Mouse (Mus musculus) thymus, adult 2 months (tissue): Measurements from ENCODE around the gene Gm8797. TPM values are rescaled to one million over a fixed set of nuclear protein-coding genes. Genes with fewer than 3 reads are reported as not detected.
"Not testable (repeated sequence)": the region's sequence is repeated elsewhere in the genome, so short reads cannot be mapped to it uniquely, and the experiment has no call there.

Source experiments
- DNase-seq: peaks from one replicate; pipeline ENCODE4 v3.0.0; 2021
- H3K27ac ChIP-seq: fragments of 200-500 bp; 2 replicates; pipeline ENCODE4 v1.5.1; 2012; ENCODE audit warnings: low read length, control low read depth; ENCODE audit not compliant: control insufficient read depth, insufficient read depth
- H3K27me3 ChIP-seq: fragments of 200-500 bp; 2 replicates; pipeline ENCODE4 v1.6.1; 2012; ENCODE audit warnings: mild to moderate bottlenecking, low read length, moderate library complexity, mixed read lengths; ENCODE audit not compliant: control insufficient read depth, insufficient read depth
- H3K36me3 ChIP-seq: fragments of 200-500 bp; 2 replicates; pipeline ENCODE4 v1.6.1; 2012; ENCODE audit warnings: mild to moderate bottlenecking, low read length, moderate library complexity; ENCODE audit not compliant: control insufficient read depth, insufficient read depth
- H3K4me1 ChIP-seq: fragments of 200-500 bp; replicated peaks from 2 replicates; pipeline ENCODE4 v1.6.1; 2012; ENCODE audit warnings: low read length; ENCODE audit not compliant: control insufficient read depth, insufficient read depth
- H3K4me3 ChIP-seq: fragments of 200-500 bp; 2 replicates; pipeline ENCODE4 v1.5.1; 2012; ENCODE audit warnings: mild to moderate bottlenecking, low read length, control low read depth, moderate library complexity; ENCODE audit not compliant: control insufficient read depth, insufficient read depth
- CTCF ChIP-seq: fragments of 200-500 bp; IDR thresholded peaks from 2 replicates; pipeline ENCODE4 v1.5.1; 2012; ENCODE audit warnings: mild to moderate bottlenecking, control low read depth, low read length, moderate library complexity, borderline replicate concordance; ENCODE audit not compliant: control insufficient read depth, poor library complexity, insufficient read depth; ENCODE audit errors: extremely low read depth
- POLR2A ChIP-seq: fragments of 200-500 bp; IDR thresholded peaks from 2 replicates; pipeline ENCODE4 v1.6.1; 2012; ENCODE audit warnings: mild to moderate bottlenecking, low read length, control low read depth, moderate library complexity; ENCODE audit not compliant: control insufficient read depth, poor library complexity, insufficient read depth; ENCODE audit errors: extremely low read depth
- WGBS: fragments of 180-500 bp; shearing (Covaris S2); methylation state at CpG from one replicate; pipeline ENCODE4 v1.1.7; 2018; 5-methylcytosine and 5-hydroxymethylcytosine counted together
- polyA plus RNA-seq: library from polyadenylated mRNA; depleted of rRNA; stranded (reverse); fragments of >200 nt; gene quantifications from 2 replicates; pipeline ENCODE4 v1.2.3, GENCODE M21; 2012; rRNA removed

Gene Gm8797
- 1.1 and 2.3 TPM in 2 replicates for polyA plus RNA-seq

DNA sequence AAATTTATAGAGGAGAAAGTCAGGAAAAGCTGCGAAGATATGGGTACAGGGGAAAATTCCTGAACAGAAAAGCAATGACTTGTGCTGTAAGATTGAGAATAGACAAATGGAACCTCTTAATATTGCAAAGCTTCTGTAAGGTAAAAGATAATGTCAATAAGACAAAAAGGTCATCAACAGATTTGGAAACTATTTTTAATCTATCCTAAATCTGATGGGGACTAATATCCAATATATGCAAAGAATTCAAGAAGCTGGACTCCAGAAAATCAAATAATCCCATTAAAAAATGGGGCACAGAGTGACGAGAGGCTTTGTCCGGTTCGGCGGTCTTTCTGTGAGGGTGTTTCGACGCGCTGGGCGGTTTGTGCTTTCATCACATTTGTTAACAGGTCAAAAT, at the start of gene Gm8797:
Gm8797 (plus strand) TSS at position 301 of the 400 bp plus-strand sequence.
- 95% methylated on average over 9 of the region's 9 CpGs for WGBS
- not testable (repeated sequence) for H3K27me3 ChIP-seq, H3K4me1 ChIP-seq, DNase-seq, H3K27ac ChIP-seq, H3K4me3 ChIP-seq, H3K36me3 ChIP-seq

DNA sequence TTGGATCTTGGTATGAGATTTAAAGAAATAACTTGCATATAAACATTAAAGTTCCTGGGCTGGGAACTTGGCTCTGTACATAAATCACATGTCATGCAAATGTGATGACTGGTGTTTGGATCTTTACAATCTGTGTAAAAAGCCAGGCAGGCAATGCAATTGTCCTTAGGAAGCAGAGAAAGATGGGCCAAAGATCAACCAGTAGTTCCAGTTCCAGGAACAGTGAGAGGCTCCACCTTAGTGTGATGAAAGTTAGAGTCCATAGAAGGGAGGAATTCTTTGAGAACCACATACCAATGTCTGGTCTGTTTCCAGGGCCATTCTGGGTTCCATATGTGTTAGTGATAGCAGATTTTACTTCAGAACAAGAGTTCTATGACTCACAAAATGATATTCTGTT, 36.1 kb upstream of the Gm8797 start:
- Histone ChIP-seq H3K4me3 (no peak overlapping the region), H3K27me3 (no peaks in the 10 kb centered on the region), H3K27ac (no peak overlapping the region), H3K36me3 (no peaks in the 10 kb centered on the region), H3K4me1 (no peaks in the 10 kb centered on the region)
- TF ChIP-seq POLR2A = no peak
- TF ChIP-seq CTCF = no peak
- DNase-seq = no peak

DNA sequence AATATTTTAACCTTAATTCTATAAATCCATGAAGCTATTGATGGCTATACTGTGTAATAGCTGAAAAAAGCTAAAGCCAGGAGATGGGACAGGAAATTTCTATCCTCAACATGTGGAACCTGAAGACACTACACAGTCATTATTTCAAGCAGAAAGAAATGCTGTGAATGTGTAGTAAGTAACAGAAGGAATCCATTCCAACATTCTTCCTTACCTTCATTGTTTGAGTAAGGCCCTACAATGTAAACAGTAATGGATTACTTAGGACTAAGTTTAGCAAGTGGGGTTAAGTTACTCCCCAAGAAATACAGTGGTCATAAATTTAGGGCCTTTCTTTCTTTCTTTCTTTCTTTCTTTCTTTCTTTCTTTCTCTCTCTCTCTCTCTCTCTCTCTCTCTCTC, 17.7 kb upstream of the Gm8797 start:
- no peak overlapping the region for H3K27ac ChIP-seq
- no peaks in the 10 kb centered on the region for H3K4me1 ChIP-seq
- no peak for DNase-seq
- H3K36me3 ChIP-seq = no peaks in the 10 kb centered on the region
- TF ChIP-seq CTCF (no peak), POLR2A (no peak)
- H3K27me3 ChIP-seq = no peaks in the 10 kb centered on the region
- no peak overlapping the region for H3K4me3 ChIP-seq

DNA sequence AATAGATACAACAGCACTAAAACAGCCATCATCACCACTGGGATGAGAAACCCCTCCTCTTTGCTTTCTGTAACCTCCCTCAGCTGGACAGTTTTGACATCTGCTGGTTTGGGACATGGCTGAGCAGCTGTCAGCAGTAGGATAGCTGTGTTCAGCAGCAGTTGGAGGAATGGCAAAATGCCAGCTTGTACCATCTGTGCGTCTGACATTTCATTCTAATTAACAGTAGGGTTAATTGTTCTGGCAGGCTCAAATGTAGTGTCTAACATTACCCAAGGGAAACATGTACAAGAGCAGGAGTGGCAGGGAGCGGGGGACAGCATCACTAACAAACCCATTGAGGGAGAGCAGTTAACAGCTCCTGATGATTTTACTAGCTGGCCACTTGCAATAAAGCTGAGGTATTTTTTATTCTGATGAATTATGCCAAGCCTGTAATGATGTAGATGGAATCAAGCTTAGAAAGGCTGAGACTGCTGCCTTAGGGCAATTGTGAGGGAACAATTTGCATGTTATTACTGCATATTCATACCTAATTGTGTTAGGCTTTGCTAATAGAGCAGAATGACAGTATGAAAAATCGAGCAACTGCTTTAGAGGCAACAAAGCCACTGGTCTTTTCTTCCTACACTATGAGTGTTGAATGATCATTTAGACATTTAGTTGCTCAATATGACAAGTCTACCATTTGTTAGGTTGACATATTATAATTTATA, 4.3 kb downstream of the Gm8797 start:
- no peak overlapping the region for H3K27ac ChIP-seq
- 77% methylated on average over 3 of the region's 3 CpGs for WGBS
- no peaks in the 10 kb centered on the region for H3K27me3 ChIP-seq
- no peak for TF ChIP-seq CTCF
- no peak for TF ChIP-seq POLR2A
- no peak for DNase-seq
- no peak overlapping the region for H3K4me3 ChIP-seq
- no peaks in the 10 kb centered on the region for H3K36me3 ChIP-seq
- H3K4me1 ChIP-seq = no peaks in the 10 kb centered on the region

DNA sequence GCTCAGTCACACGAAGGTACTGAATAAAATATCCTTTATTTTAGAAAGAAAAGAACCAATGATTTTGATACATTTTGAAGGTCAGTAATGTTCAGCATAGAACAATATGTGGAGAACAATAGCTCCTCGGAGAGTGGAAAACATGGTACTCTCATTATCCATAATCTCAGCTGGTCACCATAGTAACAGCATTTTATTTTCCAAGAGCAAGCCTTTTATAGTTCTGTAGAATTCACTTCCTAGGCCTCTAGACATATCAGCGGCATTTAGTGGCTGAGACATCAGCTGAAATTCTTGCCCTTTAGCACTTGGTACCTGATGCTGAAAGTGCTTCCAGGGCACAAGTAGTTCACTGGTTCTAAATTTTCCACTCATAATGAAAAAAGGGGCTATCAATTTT, 15.7 kb downstream of the Gm8797 start:
- Histone ChIP-seq H3K4me1 (no peaks in the 10 kb centered on the region), H3K27ac (no peak overlapping the region), H3K36me3 (no peaks in the 10 kb centered on the region), H3K27me3 (no peaks in the 10 kb centered on the region), H3K4me3 (no peak overlapping the region)
- WGBS = 92% methylated on average over 3 of the region's 3 CpGs
- no peak for DNase-seq
- TF ChIP-seq CTCF = no peak
- no peak for TF ChIP-seq POLR2A

DNA sequence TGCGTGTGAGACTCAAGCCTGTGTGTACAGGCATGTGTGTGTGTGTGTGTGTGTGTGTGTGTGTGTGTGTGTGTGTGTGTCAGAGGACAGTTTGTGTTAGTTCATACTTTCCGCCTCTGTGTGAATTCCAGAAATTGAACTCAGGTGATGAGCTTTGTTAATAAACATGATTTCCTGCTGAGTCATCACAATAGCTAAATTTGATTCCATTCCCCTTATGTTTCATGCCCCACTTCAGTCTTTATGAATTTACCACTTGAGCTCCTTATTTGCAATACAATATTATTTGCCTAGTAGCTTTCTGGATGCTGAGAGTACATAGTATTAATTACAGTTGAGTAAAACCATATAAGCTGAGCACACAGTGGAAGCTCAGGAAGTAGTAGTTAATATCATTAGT, 26.3 kb downstream of the Gm8797 start:
- WGBS = 90% methylated on average over 2 of the region's 2 CpGs
- no peak for DNase-seq
- Histone ChIP-seq H3K4me1 (no peaks in the 10 kb centered on the region), H3K27ac (no peak overlapping the region), H3K4me3 (no peak overlapping the region), H3K27me3 (no peaks in the 10 kb centered on the region), H3K36me3 (no peaks in the 10 kb centered on the region)
- no peak for TF ChIP-seq CTCF
- TF ChIP-seq POLR2A = no peak
